Mouse (Mus musculus) embryonic fibroblast, embryonic 13.5 days (primary cell): ENCODE data around the gene Slc30a10.

Experiments
- CTCF ChIP-seq: IDR thresholded peaks from 2 replicates; pipeline ENCODE4 v1.5.1; 2011; ENCODE audit warnings: mild to moderate bottlenecking, control low read depth, low read length, moderate library complexity, borderline replicate concordance; ENCODE audit not compliant: insufficient read depth
- POLR2A ChIP-seq: IDR thresholded peaks from 2 replicates; pipeline ENCODE4 v1.6.1; 2011; ENCODE audit warnings: low read depth, mild to moderate bottlenecking, control low read depth, low read length, moderate library complexity

- TF ChIP-seq CTCF: no peak
- no peak for TF ChIP-seq POLR2A
These were observed 22.7 kb upstream of the Slc30a10 start for GRCm38 (mm10) chr1:185431998-185432317.
